Mouse (Mus musculus): Measurements from ENCODE around the gene Lrrc4. TPM values are rescaled to one million over a fixed set of nuclear protein-coding genes. Genes with fewer than 3 reads are reported as not detected.

Gene Lrrc4
- polyA plus RNA-seq, 2 experiments = 0.61 to 0.99 TPM

- no peaks in the 10 kb centered on the region for H3K36me3 ChIP-seq (ENCODE audit: control insufficient read depth, insufficient read depth, low read length)
- peaks cover 29% of the 10 kb centered on the region for H3K27me3 ChIP-seq (ENCODE audit: control insufficient read depth, insufficient read depth, low read length)
- no peak overlapping the region for H3K27ac ChIP-seq (replicated peaks; ENCODE audit: low read depth, low read length)
- TF ChIP-seq POLR2A (IDR thresholded peaks at IDR 0.05; ENCODE audit: borderline replicate concordance, extremely low read depth, insufficient read depth, insufficient read length) = no peak
- DNase-seq (ENCODE audit: low spot score) (no peak), ATAC-seq (ENCODE audit: low FRiP score, low read depth) (peak; percentile 45)
- H3K9me3 ChIP-seq (ENCODE audit: control insufficient read depth, low read length) = no peaks in the 10 kb centered on the region
- H3K4me1 ChIP-seq (ENCODE audit: control insufficient read depth, insufficient read depth, low read length) = peaks cover 7% of the 10 kb centered on the region; the same call in 1 of the 2 replicates
- peak overlapping the region; percentile 59 for H3K4me3 ChIP-seq (replicated peaks; ENCODE audit: low read length)
- peak overlapping the region; percentile 60 for H3K9ac ChIP-seq (ENCODE audit: low read depth, low read length, severe bottlenecking)
- peak overlapping the region; percentile 100 for H3K4me2 ChIP-seq (replicated peaks; ENCODE audit: low read depth, low read length, severe bottlenecking)
- whole genome bisulfite sequencing = under 1% methylated on average over 39 of the region's 43 CpGs
Observed at GRCm38 (mm10) chr6:28833380-28833822, 1.9 kb upstream of the Lrrc4 start.

DNA sequence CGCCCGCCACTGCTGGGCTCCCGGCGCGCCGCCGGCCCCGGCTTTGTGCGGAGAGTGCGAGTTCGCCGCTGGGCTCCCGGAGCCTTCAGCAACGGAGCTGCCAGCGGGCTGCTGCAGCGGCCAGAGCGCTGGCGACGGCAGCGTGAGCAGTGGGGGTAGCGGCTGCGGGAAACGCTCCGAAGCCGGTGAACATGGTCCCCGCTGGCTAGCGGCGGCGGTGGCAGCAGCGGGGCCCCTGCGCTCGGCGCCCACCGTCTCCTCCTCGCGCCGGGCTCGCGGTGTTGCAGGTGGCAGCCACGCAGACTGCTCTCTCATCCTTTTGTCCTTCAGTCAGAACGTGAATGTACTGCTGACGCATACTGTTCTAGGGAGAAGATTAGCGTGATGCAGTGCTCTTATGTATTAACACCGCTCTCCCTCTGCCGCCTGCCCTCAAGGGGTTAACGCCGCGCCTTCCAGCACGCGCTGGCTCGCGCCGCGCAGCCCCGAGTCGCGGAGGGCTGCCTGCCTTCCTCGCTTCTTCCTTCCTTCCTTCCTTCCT is 1.3 kb upstream of the Lrrc4 start:
- H3K27ac ChIP-seq (replicated peaks; ENCODE audit: low read depth, low read length) = no peak overlapping the region
- ATAC-seq (ENCODE audit: low FRiP score, low read depth) (peak; percentile 58), DNase-seq (ENCODE audit: low spot score) (peak; percentile 40)
- peaks cover 7% of the 10 kb centered on the region; the same call in 1 of the 2 replicates for H3K4me1 ChIP-seq (ENCODE audit: control insufficient read depth, insufficient read depth, low read length)
- TF ChIP-seq POLR2A (IDR thresholded peaks at IDR 0.05; ENCODE audit: borderline replicate concordance, extremely low read depth, insufficient read depth, insufficient read length) = no peak
- WGBS = under 1% methylated on average over 49 of the region's 58 CpGs
- H3K36me3 ChIP-seq (ENCODE audit: control insufficient read depth, insufficient read depth, low read length) = no peaks in the 10 kb centered on the region
- H3K4me2 ChIP-seq (replicated peaks; ENCODE audit: low read depth, low read length, severe bottlenecking) = peak overlapping the region; percentile 100
- H3K4me3 ChIP-seq (replicated peaks; ENCODE audit: low read length) = peak overlapping the region; percentile 59
- H3K27me3 ChIP-seq (ENCODE audit: control insufficient read depth, insufficient read depth, low read length) = peaks cover 29% of the 10 kb centered on the region
- H3K9me3 ChIP-seq (ENCODE audit: control insufficient read depth, low read length) = no peaks in the 10 kb centered on the region
- peak overlapping the region; percentile 60 for H3K9ac ChIP-seq (ENCODE audit: low read depth, low read length, severe bottlenecking)

GRCm38 (mm10) chr6:28831854-28832750 is 555 bp upstream of the Lrrc4 start:
- under 1% methylated on average over 41 of the region's 82 CpGs for WGBS
- no peak overlapping the region for H3K27ac ChIP-seq (replicated peaks; ENCODE audit: low read depth, low read length)
- H3K27me3 ChIP-seq (ENCODE audit: control insufficient read depth, insufficient read depth, low read length) = peaks cover 29% of the 10 kb centered on the region

DNA sequence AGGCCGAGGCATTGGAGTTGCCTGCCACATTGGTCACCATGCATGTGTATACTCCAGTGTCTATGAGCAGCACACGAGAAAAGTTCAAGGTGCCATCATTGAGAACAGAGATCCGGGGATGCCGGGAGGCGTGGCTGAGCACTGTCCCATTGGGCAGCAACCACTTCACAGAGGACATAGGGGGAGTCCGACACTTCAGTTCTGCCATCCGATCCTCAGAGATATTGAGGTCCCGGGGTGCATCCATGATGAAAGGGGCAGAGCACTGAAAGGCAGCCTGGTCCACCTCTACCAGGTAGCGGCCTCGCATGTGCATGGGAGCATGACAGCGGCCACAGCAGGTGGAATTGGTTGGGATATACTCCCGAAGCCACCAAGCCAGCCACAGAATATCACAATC is 1.2 kb downstream of the Lrrc4 start:
- no peaks in the 10 kb centered on the region for H3K36me3 ChIP-seq (ENCODE audit: control insufficient read depth, insufficient read depth, low read length)
- DNase-seq (ENCODE audit: low spot score) = no peak
- ATAC-seq (ENCODE audit: low FRiP score, low read depth) = no peak
- H3K4me1 ChIP-seq (ENCODE audit: control insufficient read depth, insufficient read depth, low read length) = peaks cover 7% of the 10 kb centered on the region; the same call in 1 of the 2 replicates
- H3K4me3 ChIP-seq (replicated peaks; ENCODE audit: low read length) = no peak overlapping the region
- peaks cover 29% of the 10 kb centered on the region for H3K27me3 ChIP-seq (ENCODE audit: control insufficient read depth, insufficient read depth, low read length)
- TF ChIP-seq POLR2A (IDR thresholded peaks at IDR 0.05; ENCODE audit: borderline replicate concordance, extremely low read depth, insufficient read depth, insufficient read length) = no peak
- H3K27ac ChIP-seq (replicated peaks; ENCODE audit: low read depth, low read length) = no peak overlapping the region
- no peak overlapping the region for H3K4me2 ChIP-seq (replicated peaks; ENCODE audit: low read depth, low read length, severe bottlenecking)
- whole genome bisulfite sequencing = 91% methylated on average over 12 of the region's 12 CpGs
- no peak overlapping the region for H3K9ac ChIP-seq (ENCODE audit: low read depth, low read length, severe bottlenecking)
- no peaks in the 10 kb centered on the region for H3K9me3 ChIP-seq (ENCODE audit: control insufficient read depth, low read length)

More at GRCm38 (mm10) chr6:28831854-28832750, 555 bp upstream of the Lrrc4 start:
- DNase-seq (ENCODE audit: low spot score) = peak; percentile 36
- H3K4me3 ChIP-seq (replicated peaks; ENCODE audit: low read length) = peak overlapping the region; percentile 59
- no peaks in the 10 kb centered on the region for H3K36me3 ChIP-seq (ENCODE audit: control insufficient read depth, insufficient read depth, low read length)
- peaks cover 7% of the 10 kb centered on the region; the same call in 1 of the 2 replicates for H3K4me1 ChIP-seq (ENCODE audit: control insufficient read depth, insufficient read depth, low read length)
- H3K4me2 ChIP-seq (replicated peaks; ENCODE audit: low read depth, low read length, severe bottlenecking) = peak overlapping the region; percentile 100
- peak overlapping the region; percentile 60 for H3K9ac ChIP-seq (ENCODE audit: low read depth, low read length, severe bottlenecking)
- no peaks in the 10 kb centered on the region for H3K9me3 ChIP-seq (ENCODE audit: control insufficient read depth, low read length)
- peak; percentile 64 for ATAC-seq (ENCODE audit: low FRiP score, low read depth)
- TF ChIP-seq POLR2A (IDR thresholded peaks at IDR 0.05; ENCODE audit: borderline replicate concordance, extremely low read depth, insufficient read depth, insufficient read length) = no peak

DNA sequence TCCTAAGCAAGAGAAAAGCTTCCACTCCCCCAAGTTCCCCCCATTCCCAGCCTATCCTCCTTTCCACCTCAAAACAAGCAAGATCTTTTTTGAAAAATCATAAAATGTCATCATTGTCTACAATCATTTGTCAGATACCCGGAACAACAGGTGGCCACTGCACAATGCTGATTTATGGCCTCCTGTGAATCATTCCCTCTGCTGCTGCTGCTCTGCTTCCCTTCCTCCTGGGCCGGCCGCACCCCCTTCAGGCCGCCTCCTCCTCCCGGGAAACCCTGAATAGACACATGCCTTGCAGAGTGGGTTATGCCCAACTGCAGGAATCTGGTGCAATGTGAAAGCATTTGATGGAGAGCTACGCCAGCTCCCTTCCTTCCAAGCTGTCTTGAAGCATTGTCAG is 3.0 kb downstream of the Lrrc4 start:
- Histone ChIP-seq H3K4me2 (replicated peaks; ENCODE audit: low read depth, low read length, severe bottlenecking) (no peak overlapping the region), H3K9me3 (ENCODE audit: control insufficient read depth, low read length) (no peaks in the 10 kb centered on the region), H3K9ac (ENCODE audit: low read depth, low read length, severe bottlenecking) (no peak overlapping the region), H3K4me1 (ENCODE audit: control insufficient read depth, insufficient read depth, low read length) (peaks cover 7% of the 10 kb centered on the region; the same call in 1 of the 2 replicates), H3K27me3 (ENCODE audit: control insufficient read depth, insufficient read depth, low read length) (peaks cover 29% of the 10 kb centered on the region), H3K27ac (replicated peaks; ENCODE audit: low read depth, low read length) (no peak overlapping the region), H3K4me3 (replicated peaks; ENCODE audit: low read length) (no peak overlapping the region), H3K36me3 (ENCODE audit: control insufficient read depth, insufficient read depth, low read length) (no peaks in the 10 kb centered on the region)
- TF ChIP-seq POLR2A (IDR thresholded peaks at IDR 0.05; ENCODE audit: borderline replicate concordance, extremely low read depth, insufficient read depth, insufficient read length) = no peak
- 37% methylated on average over 6 of the region's 6 CpGs for WGBS
- no peak for DNase-seq (ENCODE audit: low spot score)
- ATAC-seq (ENCODE audit: low FRiP score, low read depth) = no peak

All from limb, embryonic 14.5 days (tissue).